Mouse (Mus musculus) hindbrain, embryonic 11.5 days (tissue): ENCODE measurements at regions not wholly inside any gene's neighbourhood (a gene's known extent, or its start where the extent isn't known, plus 50 kb on each side); places are given as distances from the start of the nearest gene placed in this dataset.

ENCODE experiments used
- ATAC-seq: fragments of 200-750 bp; cut with Nextera tagmentation; 2 replicates; pipeline ENCODE4 v1.8.0; 2017; ENCODE audit warnings: mild to moderate bottlenecking, moderate TSS enrichment, moderate library complexity; ENCODE audit not compliant: low FRiP score
- DNase-seq: peaks from one replicate; pipeline ENCODE4 v3.0.0-alpha.2; 2015; ENCODE audit warnings: low spot score
- H3K27ac ChIP-seq: fragments of 300-500 bp; sonication (generic); 2 replicates; pipeline ENCODE4 v1.5.1; 2014; ENCODE audit warnings: mild to moderate bottlenecking, low read depth, low read length
- H3K27me3 ChIP-seq: fragments of 300-500 bp; sonication (generic); 2 replicates; pipeline ENCODE4 v1.6.1; 2014; ENCODE audit warnings: mild to moderate bottlenecking, low read length, moderate library complexity, mixed read lengths; ENCODE audit not compliant: control insufficient read depth, insufficient read depth
- H3K36me3 ChIP-seq: fragments of 300-500 bp; sonication (generic); 2 replicates; pipeline ENCODE4 v1.6.1; 2014; ENCODE audit warnings: mild to moderate bottlenecking, low read length, moderate library complexity, mixed read lengths; ENCODE audit not compliant: control insufficient read depth, insufficient read depth
- H3K4me1 ChIP-seq: fragments of 300-500 bp; sonication (generic); replicated peaks from 2 replicates; pipeline ENCODE4 v1.6.1; 2014; ENCODE audit warnings: low read length, mixed read lengths; ENCODE audit not compliant: control insufficient read depth, insufficient read depth
- H3K4me2 ChIP-seq: fragments of 300-500 bp; sonication (generic); replicated peaks from 2 replicates; pipeline ENCODE4 v1.6.1; 2014; ENCODE audit warnings: mild to moderate bottlenecking, low read depth, low read length
- H3K4me3 ChIP-seq: fragments of 300-500 bp; sonication (generic); 2 replicates; pipeline ENCODE4 v1.5.1; 2014; ENCODE audit warnings: low read depth, low read length
- H3K9ac ChIP-seq: fragments of 300-500 bp; sonication (generic); 2 replicates; pipeline ENCODE4 v1.6.1; 2014; ENCODE audit warnings: low read depth, low read length
- H3K9me3 ChIP-seq: fragments of 300-500 bp; sonication (generic); 2 replicates; pipeline ENCODE4 v1.6.1; 2016; ENCODE audit warnings: low read length; ENCODE audit not compliant: control insufficient read depth
- WGBS: fragments of 180-500 bp; shearing (Covaris S2); extraction: QIAGEN DNeasy Blood & Tissue Kit; methylation state at CpG from one replicate; pipeline ENCODE4 v1.1.7; 2014; 5-methylcytosine and 5-hydroxymethylcytosine counted together

- H3K9me3 ChIP-seq, result no peaks in the 10 kb centered on the region
- H3K9ac ChIP-seq, result no peak overlapping the region
- 53% methylated on average over 4 of the region's 4 CpGs for WGBS
- H3K4me3 ChIP-seq, result no peak overlapping the region
- no peak overlapping the region for H3K4me2 ChIP-seq
- H3K4me1 ChIP-seq, result no peaks in the 10 kb centered on the region
- H3K27ac ChIP-seq, result no peak overlapping the region
- DNase-seq, result no peak
- no peaks in the 10 kb centered on the region for H3K36me3 ChIP-seq
- ATAC-seq, result no peak
- H3K27me3 ChIP-seq, result no peaks in the 10 kb centered on the region
These were observed 94.1 kb upstream of the Spred1 start for GRCm38 (mm10) chr2:117027071-117027470.

GRCm38 (mm10) chr2:117028771-117029170, 92.4 kb upstream of the Spred1 start:
- Histone ChIP-seq H3K4me2 (no peak overlapping the region), H3K27me3 (no peaks in the 10 kb centered on the region), H3K36me3 (no peaks in the 10 kb centered on the region), H3K9ac (no peak overlapping the region), H3K27ac (no peak overlapping the region), H3K4me1 (no peaks in the 10 kb centered on the region), H3K9me3 (no peaks in the 10 kb centered on the region), H3K4me3 (no peak overlapping the region)
- WGBS, result 70% methylated on average over 6 of the region's 6 CpGs
- DNase-seq (no peak), ATAC-seq (no peak)

- no peak overlapping the region for H3K27ac ChIP-seq
- H3K27me3 ChIP-seq, result no peaks in the 10 kb centered on the region
- H3K36me3 ChIP-seq, result no peaks in the 10 kb centered on the region
- no peak overlapping the region for H3K4me2 ChIP-seq
- H3K9me3 ChIP-seq, result no peaks in the 10 kb centered on the region
- no peak for ATAC-seq
- no peak overlapping the region for H3K4me3 ChIP-seq
- DNase-seq, result no peak
- no peaks in the 10 kb centered on the region for H3K4me1 ChIP-seq
- 81% methylated on average over 8 of the region's 8 CpGs for WGBS
- H3K9ac ChIP-seq, result no peak overlapping the region
These were observed 84.8 kb upstream of the Spred1 start for GRCm38 (mm10) chr2:117036197-117036872.

- no peak overlapping the region for H3K9ac ChIP-seq
- H3K27ac ChIP-seq, result no peak overlapping the region
- H3K27me3 ChIP-seq, result no peaks in the 10 kb centered on the region
- DNase-seq (peak; percentile 30), ATAC-seq (peak; percentile 56; the same call in 1 of the 2 replicates)
- H3K4me3 ChIP-seq, result no peak overlapping the region
- WGBS, result 16% methylated on average over 3 of the region's 3 CpGs
- H3K36me3 ChIP-seq, result no peaks in the 10 kb centered on the region
- H3K9me3 ChIP-seq, result no peaks in the 10 kb centered on the region
- H3K4me2 ChIP-seq, result no peak overlapping the region
- no peaks in the 10 kb centered on the region for H3K4me1 ChIP-seq
These were observed 81.0 kb upstream of the Spred1 start for GRCm38 (mm10) chr2:117040211-117040610.

- Histone ChIP-seq H3K27me3 (no peaks in the 10 kb centered on the region), H3K36me3 (no peaks in the 10 kb centered on the region), H3K27ac (no peak overlapping the region), H3K9me3 (no peaks in the 10 kb centered on the region), H3K4me3 (no peak overlapping the region), H3K9ac (no peak overlapping the region), H3K4me2 (no peak overlapping the region), H3K4me1 (no peaks in the 10 kb centered on the region)
- no peak for ATAC-seq
- DNase-seq, result no peak
- WGBS, result 78% methylated on average over 7 of the region's 7 CpGs
These were observed 77.3 kb upstream of the Spred1 start for GRCm38 (mm10) chr2:117043831-117044230.

- Histone ChIP-seq H3K9ac (no peak overlapping the region), H3K36me3 (no peaks in the 10 kb centered on the region), H3K4me1 (no peaks in the 10 kb centered on the region), H3K4me2 (no peak overlapping the region), H3K4me3 (no peak overlapping the region), H3K27me3 (no peaks in the 10 kb centered on the region), H3K27ac (no peak overlapping the region), H3K9me3 (no peaks in the 10 kb centered on the region)
- DNase-seq (no peak), ATAC-seq (no peak)
- 92% methylated on average over 5 of the region's 5 CpGs for WGBS
These were observed 72.9 kb upstream of the Spred1 start for GRCm38 (mm10) chr2:117048290-117048730.

- no peaks in the 10 kb centered on the region for H3K27me3 ChIP-seq
- no peak overlapping the region for H3K9ac ChIP-seq
- H3K36me3 ChIP-seq, result no peaks in the 10 kb centered on the region
- WGBS, result 75% methylated on average over 2 of the region's 2 CpGs
- H3K4me2 ChIP-seq, result no peak overlapping the region
- no peaks in the 10 kb centered on the region for H3K4me1 ChIP-seq
- no peak overlapping the region for H3K4me3 ChIP-seq
- no peak for DNase-seq
- no peaks in the 10 kb centered on the region for H3K9me3 ChIP-seq
- no peak for ATAC-seq
- H3K27ac ChIP-seq, result no peak overlapping the region
These were observed 71.1 kb upstream of the Spred1 start for GRCm38 (mm10) chr2:117050061-117050460.

GRCm38 (mm10) chr2:117064126-117064525, 57.0 kb upstream of the Spred1 start:
- Histone ChIP-seq H3K9me3 (no peaks in the 10 kb centered on the region), H3K9ac (no peak overlapping the region), H3K4me1 (no peaks in the 10 kb centered on the region), H3K4me2 (no peak overlapping the region), H3K27ac (no peak overlapping the region), H3K36me3 (no peaks in the 10 kb centered on the region), H3K27me3 (no peaks in the 10 kb centered on the region), H3K4me3 (no peak overlapping the region)
- WGBS, result 69% methylated on average over 2 of the region's 2 CpGs
- peak; percentile 22; the same call in 1 of the 2 replicates for ATAC-seq
- no peak for DNase-seq

- Histone ChIP-seq H3K9ac (no peak overlapping the region), H3K4me2 (no peak overlapping the region), H3K27ac (no peak overlapping the region), H3K9me3 (no peaks in the 10 kb centered on the region), H3K4me1 (no peaks in the 10 kb centered on the region), H3K4me3 (no peak overlapping the region), H3K36me3 (no peaks in the 10 kb centered on the region), H3K27me3 (no peaks in the 10 kb centered on the region)
- DNase-seq, result no peak
- WGBS, result 88% methylated on average over 6 of the region's 6 CpGs
- ATAC-seq, result no peak
These were observed 50.8 kb upstream of the Spred1 start for GRCm38 (mm10) chr2:117070348-117070747.
